Mouse (Mus musculus) right cerebral cortex, adult 18-20 months (tissue): ENCODE data around the gene Npepps.
A peak's percentile ranks its signal among the peaks of the same experiment; 100 is the strongest.
"Not testable (repeated sequence)": the region's sequence is repeated elsewhere in the genome, so short reads cannot be mapped to it uniquely, and the experiment has no call there.

Experiments
- DNase-seq: peaks from one replicate; pipeline ENCODE4 v3.0.0; 2022; ENCODE audit warnings: mixed read lengths

Npepps gene

GRCm38 (mm10) chr11:97289276-97290230 is 9.1 kb upstream of the Npepps start:
- DNase-seq, result peak; percentile 64

GRCm38 (mm10) chr11:97287643-97288042 is 7.2 kb upstream of the Npepps start:
- no peak for DNase-seq

- DNase-seq, result no peak
Observed at GRCm38 (mm10) chr11:97286973-97287372, 6.5 kb upstream of the Npepps start.

GRCm38 (mm10) chr11:97285852-97286775 is 5.7 kb upstream of the Npepps start:
- no peak for DNase-seq

- DNase-seq, result no peak
Observed at GRCm38 (mm10) chr11:97284854-97285253, 4.4 kb upstream of the Npepps start.

- no peak for DNase-seq
Observed at GRCm38 (mm10) chr11:97282179-97282578, 1.7 kb upstream of the Npepps start.

- peak; percentile 57 for DNase-seq
Observed at GRCm38 (mm10) chr11:97279405-97280215, 828 bp downstream of the Npepps start.

- DNase-seq, result no peak
Observed at GRCm38 (mm10) chr11:97279040-97279404, 1.4 kb downstream of the Npepps start.

- DNase-seq, result no peak
Observed at GRCm38 (mm10) chr11:97278456-97278855, 2.0 kb downstream of the Npepps start.

- no peak for DNase-seq
Observed at GRCm38 (mm10) chr11:97277166-97277565, 3.3 kb downstream of the Npepps start.

- DNase-seq, result no peak
Observed at GRCm38 (mm10) chr11:97276019-97276418, 4.4 kb downstream of the Npepps start.

- no peak for DNase-seq
Observed at GRCm38 (mm10) chr11:97275349-97275748, 5.1 kb downstream of the Npepps start.

GRCm38 (mm10) chr11:97274947-97275346 is 5.5 kb downstream of the Npepps start:
- not testable (repeated sequence) for DNase-seq

- DNase-seq, result no peak
Observed at GRCm38 (mm10) chr11:97273613-97274012, 6.8 kb downstream of the Npepps start.

GRCm38 (mm10) chr11:97272835-97273234 is 7.6 kb downstream of the Npepps start:
- DNase-seq, result no peak

GRCm38 (mm10) chr11:97270004-97270403 is 10.4 kb downstream of the Npepps start:
- DNase-seq, result not testable (repeated sequence)

GRCm38 (mm10) chr11:97266544-97266943 is 13.9 kb downstream of the Npepps start:
- not testable (repeated sequence) for DNase-seq

- DNase-seq, result not testable (repeated sequence)
Observed at GRCm38 (mm10) chr11:97249649-97250048, 30.8 kb downstream of the Npepps start.

- DNase-seq, result no peak
Observed at GRCm38 (mm10) chr11:97246510-97247159, 33.8 kb downstream of the Npepps start.

- peak; percentile 21 for DNase-seq
Observed at GRCm38 (mm10) chr11:97241321-97241720, 39.1 kb downstream of the Npepps start.

GRCm38 (mm10) chr11:97237976-97238375 is 42.5 kb downstream of the Npepps start:
- DNase-seq, result no peak

GRCm38 (mm10) chr11:97232436-97232835 is 48.0 kb downstream of the Npepps start:
- no peak for DNase-seq
